Mouse (Mus musculus) CD4-positive, CD25-positive, alpha-beta regulatory T cell, adult 9 weeks (primary cell): ENCODE data around the gene Nr1h3. TPM values are rescaled to one million over a fixed set of nuclear protein-coding genes. Genes with fewer than 3 reads are reported as not detected.

Experiments
- polyA plus RNA-seq: library from polyadenylated mRNA; unstranded; fragments of 100-300 nt; shearing (Covaris generic); gene quantifications from one replicate; pipeline ENCODE4 v1.2.1, GENCODE M21; 2017

Nr1h3 gene
- 1.9 TPM for polyA plus RNA-seq

GRCm38 (mm10) chr2:91202222-91202971, at the start of gene Nr1h3, which contains the start of gene Acp2:
Gene Nr1h3, minus strand, starts transcription at chr2:91202834.
Gene Acp2, plus strand, starts transcription at chr2:91202885.

GRCm38 (mm10) chr2:91236601-91237510, 34.2 kb upstream of the Nr1h3 start, which contains the start of gene Ddb2:
Gene Ddb2, minus strand, starts transcription at chr2:91236982.

GRCm38 (mm10) chr2:91183711-91184405, 18.8 kb downstream of the Nr1h3 start, which contains the start of gene Madd:
Gene Madd, minus strand, starts transcription at chr2:91183837.

Other genes with a start within 250 kb of the Nr1h3 start
- gene Rapsn, start 167.2 kb downstream of the Nr1h3 start, polyA plus RNA-seq, result 5.7 TPM
- gene Psmc3, start 148.8 kb downstream of the Nr1h3 start, polyA plus RNA-seq, result 289 TPM
- gene Slc39a13, start 132.4 kb downstream of the Nr1h3 start, polyA plus RNA-seq, result 37.0 TPM
- 0.48 TPM for gene Spi1, start 120.4 kb downstream of the Nr1h3 start, polyA plus RNA-seq
- not detected for gene Mybpc3, start 84.7 kb downstream of the Nr1h3 start, polyA plus RNA-seq
- gene Madd, start 19.0 kb downstream of the Nr1h3 start, polyA plus RNA-seq, result 123 TPM
- 20.9 TPM for gene Acp2, start 51 bp upstream of the Nr1h3 start, polyA plus RNA-seq
- 101 TPM for gene Ddb2, start 34.1 kb upstream of the Nr1h3 start, polyA plus RNA-seq
- gene Pacsin3, start 53.1 kb upstream of the Nr1h3 start, polyA plus RNA-seq, result 0.89 TPM
- 145 TPM for gene Arfgap2, start 62.1 kb upstream of the Nr1h3 start, polyA plus RNA-seq
- 30.4 TPM for gene 1110051M20Rik, start 241.9 kb upstream of the Nr1h3 start, polyA plus RNA-seq